Mouse (Mus musculus): ENCODE results near the gene Slc44a5.

The Slc44a5 gene

GRCm38 (mm10) chr3:153973171-153973948 is at the start of gene Slc44a5:
TSS of gene Slc44a5 (plus strand) at chr3:153973436.
- no peak for TF ChIP-seq POU5F1 (IDR thresholded peaks at IDR 0.05; ENCODE audit: borderline replicate concordance, low read length)
- TF ChIP-seq CTCF (conservative IDR thresholded peaks at IDR 0.05; ENCODE audit: low read length): no peak
- no peak for TF ChIP-seq NANOG (IDR thresholded peaks at IDR 0.05; ENCODE audit: borderline replicate concordance, low read length)
- H3K9me3 ChIP-seq (ENCODE audit: low read length): peaks cover 21% of the 10 kb centered on the region
- H3K4me1 ChIP-seq (replicated peaks; ENCODE audit: low read depth, low read length): peaks cover 20% of the 10 kb centered on the region
- H3K36me3 ChIP-seq (ENCODE audit: insufficient read depth, low read length): no peaks in the 10 kb centered on the region
- H3K27me3 ChIP-seq (ENCODE audit: insufficient read depth, low read length): peaks cover 66% of the 10 kb centered on the region
- H3K4me3 ChIP-seq (replicated peaks; ENCODE audit: low read length): peak within 1 kb of the TSS; percentile 83

- no peak overlapping the region for H3K4me3 ChIP-seq (replicated peaks; ENCODE audit: low read length)
- no peaks in the 10 kb centered on the region for H3K9me3 ChIP-seq (ENCODE audit: low read length)
- H3K36me3 ChIP-seq (ENCODE audit: insufficient read depth, low read length): peaks cover 75% of the 10 kb centered on the region
- TF ChIP-seq CTCF (conservative IDR thresholded peaks at IDR 0.05; ENCODE audit: low read length): peak; percentile 50
- TF ChIP-seq NANOG (IDR thresholded peaks at IDR 0.05; ENCODE audit: borderline replicate concordance, low read length): no peak
- peaks cover 5% of the 10 kb centered on the region for H3K4me1 ChIP-seq (replicated peaks; ENCODE audit: low read depth, low read length)
- H3K27me3 ChIP-seq (ENCODE audit: insufficient read depth, low read length): no peaks in the 10 kb centered on the region
Measured at GRCm38 (mm10) chr3:153926333-153926732, 46.9 kb upstream of the Slc44a5 start.

- Histone ChIP-seq H3K27me3 (ENCODE audit: insufficient read depth, low read length) (no peaks in the 10 kb centered on the region), H3K4me1 (replicated peaks; ENCODE audit: low read depth, low read length) (peaks cover 5% of the 10 kb centered on the region), H3K36me3 (ENCODE audit: insufficient read depth, low read length) (peaks cover 79% of the 10 kb centered on the region), H3K4me3 (replicated peaks; ENCODE audit: low read length) (no peak overlapping the region), H3K9me3 (ENCODE audit: low read length) (no peaks in the 10 kb centered on the region)
- no peak for TF ChIP-seq NANOG (IDR thresholded peaks at IDR 0.05; ENCODE audit: borderline replicate concordance, low read length)
- no peak for TF ChIP-seq CTCF (conservative IDR thresholded peaks at IDR 0.05; ENCODE audit: low read length)
- TF ChIP-seq POU5F1 (IDR thresholded peaks at IDR 0.05; ENCODE audit: borderline replicate concordance, low read length): no peak
Measured at GRCm38 (mm10) chr3:153929526-153929925, 43.7 kb upstream of the Slc44a5 start.

GRCm38 (mm10) chr3:153932461-153932860 is 40.8 kb upstream of the Slc44a5 start:
- no peak overlapping the region for H3K4me3 ChIP-seq (replicated peaks; ENCODE audit: low read length)
- H3K4me1 ChIP-seq (replicated peaks; ENCODE audit: low read depth, low read length): peaks cover 19% of the 10 kb centered on the region
- no peaks in the 10 kb centered on the region for H3K9me3 ChIP-seq (ENCODE audit: low read length)
- no peaks in the 10 kb centered on the region for H3K27me3 ChIP-seq (ENCODE audit: insufficient read depth, low read length)
- H3K36me3 ChIP-seq (ENCODE audit: insufficient read depth, low read length): peaks cover 87% of the 10 kb centered on the region
- TF ChIP-seq NANOG (IDR thresholded peaks at IDR 0.05; ENCODE audit: borderline replicate concordance, low read length) (no peak), POU5F1 (IDR thresholded peaks at IDR 0.05; ENCODE audit: borderline replicate concordance, low read length) (no peak), CTCF (conservative IDR thresholded peaks at IDR 0.05; ENCODE audit: low read length) (no peak)

- no peak overlapping the region for H3K4me3 ChIP-seq (replicated peaks; ENCODE audit: low read length)
- H3K36me3 ChIP-seq (ENCODE audit: insufficient read depth, low read length): peaks cover 85% of the 10 kb centered on the region
- no peaks in the 10 kb centered on the region for H3K9me3 ChIP-seq (ENCODE audit: low read length)
- no peak for TF ChIP-seq NANOG (IDR thresholded peaks at IDR 0.05; ENCODE audit: borderline replicate concordance, low read length)
- H3K4me1 ChIP-seq (replicated peaks; ENCODE audit: low read depth, low read length): peaks cover 48% of the 10 kb centered on the region
- no peaks in the 10 kb centered on the region for H3K27me3 ChIP-seq (ENCODE audit: insufficient read depth, low read length)
Measured at GRCm38 (mm10) chr3:153935878-153936277, 37.4 kb upstream of the Slc44a5 start.

- Histone ChIP-seq H3K4me3 (replicated peaks; ENCODE audit: low read length) (peak overlapping the region; percentile 45; the same call in 1 of the 2 replicates), H3K36me3 (ENCODE audit: insufficient read depth, low read length) (peaks cover 80% of the 10 kb centered on the region), H3K9me3 (ENCODE audit: low read length) (no peaks in the 10 kb centered on the region), H3K4me1 (replicated peaks; ENCODE audit: low read depth, low read length) (peaks cover 62% of the 10 kb centered on the region), H3K27me3 (ENCODE audit: insufficient read depth, low read length) (no peaks in the 10 kb centered on the region)
- no peak for TF ChIP-seq CTCF (conservative IDR thresholded peaks at IDR 0.05; ENCODE audit: low read length)
- no peak for TF ChIP-seq NANOG (IDR thresholded peaks at IDR 0.05; ENCODE audit: borderline replicate concordance, low read length)
- TF ChIP-seq POU5F1 (IDR thresholded peaks at IDR 0.05; ENCODE audit: borderline replicate concordance, low read length): no peak
Measured at GRCm38 (mm10) chr3:153937116-153937810, 36.0 kb upstream of the Slc44a5 start.

GRCm38 (mm10) chr3:153940021-153940420 is 33.2 kb upstream of the Slc44a5 start:
- TF ChIP-seq POU5F1 (IDR thresholded peaks at IDR 0.05; ENCODE audit: borderline replicate concordance, low read length) (no peak), CTCF (conservative IDR thresholded peaks at IDR 0.05; ENCODE audit: low read length) (no peak), NANOG (IDR thresholded peaks at IDR 0.05; ENCODE audit: borderline replicate concordance, low read length) (no peak)
- Histone ChIP-seq H3K36me3 (ENCODE audit: insufficient read depth, low read length) (peaks cover 54% of the 10 kb centered on the region), H3K9me3 (ENCODE audit: low read length) (no peaks in the 10 kb centered on the region), H3K27me3 (ENCODE audit: insufficient read depth, low read length) (no peaks in the 10 kb centered on the region), H3K4me1 (replicated peaks; ENCODE audit: low read depth, low read length) (peaks cover 80% of the 10 kb centered on the region), H3K4me3 (replicated peaks; ENCODE audit: low read length) (no peak overlapping the region; the same call in 1 of the 2 replicates)

GRCm38 (mm10) chr3:153940486-153940885 is 32.8 kb upstream of the Slc44a5 start:
- H3K36me3 ChIP-seq (ENCODE audit: insufficient read depth, low read length): peaks cover 49% of the 10 kb centered on the region
- TF ChIP-seq POU5F1 (IDR thresholded peaks at IDR 0.05; ENCODE audit: borderline replicate concordance, low read length) (no peak), CTCF (conservative IDR thresholded peaks at IDR 0.05; ENCODE audit: low read length) (no peak), NANOG (IDR thresholded peaks at IDR 0.05; ENCODE audit: borderline replicate concordance, low read length) (no peak)
- no peak overlapping the region; the same call in 1 of the 2 replicates for H3K4me3 ChIP-seq (replicated peaks; ENCODE audit: low read length)
- H3K27me3 ChIP-seq (ENCODE audit: insufficient read depth, low read length): no peaks in the 10 kb centered on the region
- no peaks in the 10 kb centered on the region for H3K9me3 ChIP-seq (ENCODE audit: low read length)
- H3K4me1 ChIP-seq (replicated peaks; ENCODE audit: low read depth, low read length): peaks cover 84% of the 10 kb centered on the region

Measured in E14TG2a.4 (cell line).